Mouse (Mus musculus) embryonic facial prominence, embryonic 13.5 days (tissue): ENCODE measurements at regions not wholly inside any gene's neighbourhood (a gene's known extent, or its start where the extent isn't known, plus 50 kb on each side); places are given as distances from the start of the nearest gene placed in this dataset.

Experiments
- ATAC-seq: fragments of 200-750 bp; cut with Nextera tagmentation; 2 replicates; pipeline ENCODE4 v1.8.0; 2017; ENCODE audit warnings: low read depth; ENCODE audit not compliant: insufficient number of reproducible peaks, insufficient read depth, low FRiP score, low TSS enrichment
- H3K27ac ChIP-seq: fragments of 300-500 bp; sonication (generic); 2 replicates; pipeline ENCODE4 v1.5.1; 2015; ENCODE audit warnings: moderate library complexity, mild to moderate bottlenecking, inconsistent platforms
- H3K27me3 ChIP-seq: fragments of 300-500 bp; sonication (generic); 2 replicates; pipeline ENCODE4 v1.6.1; 2015; ENCODE audit warnings: mild to moderate bottlenecking, inconsistent platforms
- H3K36me3 ChIP-seq: fragments of 300-500 bp; sonication (generic); 2 replicates; pipeline ENCODE4 v1.6.1; 2015; ENCODE audit warnings: mild to moderate bottlenecking, inconsistent platforms
- H3K4me1 ChIP-seq: fragments of 300-500 bp; sonication (generic); 2 replicates; pipeline ENCODE4 v1.6.1; 2015; ENCODE audit warnings: inconsistent platforms
- H3K4me2 ChIP-seq: fragments of 300-500 bp; sonication (generic); 2 replicates; pipeline ENCODE4 v1.6.1; 2015; ENCODE audit warnings: moderate library complexity, mild to moderate bottlenecking, inconsistent platforms
- H3K4me3 ChIP-seq: fragments of 300-500 bp; sonication (generic); 2 replicates; pipeline ENCODE4 v1.5.1; 2015; ENCODE audit warnings: mild to moderate bottlenecking, inconsistent platforms
- H3K9ac ChIP-seq: fragments of 300-500 bp; sonication (generic); 2 replicates; pipeline ENCODE4 v1.6.1; 2015; ENCODE audit warnings: mild to moderate bottlenecking, inconsistent platforms
- H3K9me3 ChIP-seq: fragments of 300-500 bp; sonication (generic); 2 replicates; pipeline ENCODE4 v1.6.1; 2016; ENCODE audit warnings: inconsistent platforms
- WGBS: fragments of 180-500 bp; shearing (Covaris S2); methylation state at CpG from one replicate; pipeline ENCODE4 v1.1.7; 2015; ENCODE audit warnings: mixed read lengths; 5-methylcytosine and 5-hydroxymethylcytosine counted together

- Histone ChIP-seq H3K9ac (no peak overlapping the region), H3K4me3 (no peak overlapping the region), H3K4me2 (no peak overlapping the region), H3K9me3 (no peaks in the 10 kb centered on the region), H3K4me1 (no peaks in the 10 kb centered on the region), H3K36me3 (no peaks in the 10 kb centered on the region), H3K27me3 (no peaks in the 10 kb centered on the region), H3K27ac (no peak overlapping the region)
- ATAC-seq: no peak
Observed at GRCm38 (mm10) chr9:34334112-34334511, 151.6 kb upstream of the Kirrel3 start.

- no peaks in the 10 kb centered on the region for H3K27me3 ChIP-seq
- no peaks in the 10 kb centered on the region for H3K9me3 ChIP-seq
- no peaks in the 10 kb centered on the region for H3K4me1 ChIP-seq
- 78% methylated on average over 7 of the region's 7 CpGs for WGBS
- no peaks in the 10 kb centered on the region for H3K36me3 ChIP-seq
- no peak for ATAC-seq
- no peak overlapping the region for H3K4me3 ChIP-seq
- no peak overlapping the region for H3K9ac ChIP-seq
- H3K4me2 ChIP-seq: no peak overlapping the region
- H3K27ac ChIP-seq: no peak overlapping the region
Observed at GRCm38 (mm10) chr9:34334555-34335468, 150.9 kb upstream of the Kirrel3 start.

- Histone ChIP-seq H3K27ac (no peak overlapping the region), H3K4me3 (no peak overlapping the region), H3K27me3 (no peaks in the 10 kb centered on the region; the same call in 1 of the 2 replicates), H3K4me2 (no peak overlapping the region), H3K9me3 (no peaks in the 10 kb centered on the region), H3K9ac (no peak overlapping the region), H3K36me3 (no peaks in the 10 kb centered on the region), H3K4me1 (no peaks in the 10 kb centered on the region)
- WGBS: 75% methylated on average over 2 of the region's 2 CpGs
- ATAC-seq: no peak
Observed at GRCm38 (mm10) chr9:34348442-34348841, 137.3 kb upstream of the Kirrel3 start.

- H3K4me2 ChIP-seq: no peak overlapping the region
- no peaks in the 10 kb centered on the region for H3K9me3 ChIP-seq
- ATAC-seq: no peak
- H3K4me1 ChIP-seq: no peaks in the 10 kb centered on the region
- no peaks in the 10 kb centered on the region for H3K36me3 ChIP-seq
- H3K4me3 ChIP-seq: no peak overlapping the region
- H3K9ac ChIP-seq: no peak overlapping the region
- WGBS: 73% methylated on average over 3 of the region's 3 CpGs
- H3K27ac ChIP-seq: no peak overlapping the region
- H3K27me3 ChIP-seq: no peaks in the 10 kb centered on the region; the same call in 1 of the 2 replicates
Observed at GRCm38 (mm10) chr9:34349997-34350396, 135.7 kb upstream of the Kirrel3 start.

- no peak overlapping the region for H3K27ac ChIP-seq
- no peak overlapping the region for H3K9ac ChIP-seq
- no peaks in the 10 kb centered on the region for H3K4me1 ChIP-seq
- H3K4me2 ChIP-seq: no peak overlapping the region
- no peak overlapping the region for H3K4me3 ChIP-seq
- 67% methylated on average over 9 of the region's 9 CpGs for WGBS
- no peaks in the 10 kb centered on the region for H3K36me3 ChIP-seq
- no peak for ATAC-seq
- no peaks in the 10 kb centered on the region for H3K9me3 ChIP-seq
- no peaks in the 10 kb centered on the region; the same call in 1 of the 2 replicates for H3K27me3 ChIP-seq
Observed at GRCm38 (mm10) chr9:34353744-34354143, 131.9 kb upstream of the Kirrel3 start.

- 20% methylated on average over 6 of the region's 6 CpGs for WGBS
- Histone ChIP-seq H3K9ac (no peak overlapping the region), H3K27me3 (no peaks in the 10 kb centered on the region; the same call in 1 of the 2 replicates), H3K27ac (no peak overlapping the region), H3K4me2 (no peak overlapping the region), H3K9me3 (no peaks in the 10 kb centered on the region), H3K36me3 (no peaks in the 10 kb centered on the region), H3K4me3 (no peak overlapping the region), H3K4me1 (no peaks in the 10 kb centered on the region)
- no peak for ATAC-seq
Observed at GRCm38 (mm10) chr9:34354723-34355316, 130.9 kb upstream of the Kirrel3 start.

GRCm38 (mm10) chr9:34370686-34371398, 114.9 kb upstream of the Kirrel3 start:
- Histone ChIP-seq H3K4me3 (no peak overlapping the region), H3K36me3 (no peaks in the 10 kb centered on the region), H3K4me2 (no peak overlapping the region), H3K9me3 (no peaks in the 10 kb centered on the region), H3K9ac (no peak overlapping the region), H3K27me3 (no peaks in the 10 kb centered on the region), H3K4me1 (no peaks in the 10 kb centered on the region), H3K27ac (no peak overlapping the region)
- 79% methylated on average over 4 of the region's 4 CpGs for WGBS
- ATAC-seq: no peak

GRCm38 (mm10) chr9:34375187-34375586, 110.5 kb upstream of the Kirrel3 start:
- WGBS: 71% methylated on average over 1 of the region's 1 CpGs
- ATAC-seq: no peak

GRCm38 (mm10) chr9:34380008-34380407, 105.7 kb upstream of the Kirrel3 start:
- no peak overlapping the region for H3K27ac ChIP-seq
- H3K4me3 ChIP-seq: no peak overlapping the region
- H3K27me3 ChIP-seq: no peaks in the 10 kb centered on the region
- no peaks in the 10 kb centered on the region for H3K4me1 ChIP-seq
- H3K9ac ChIP-seq: no peak overlapping the region
- H3K9me3 ChIP-seq: no peaks in the 10 kb centered on the region
- WGBS: 78% methylated on average over 3 of the region's 3 CpGs
- no peak overlapping the region for H3K4me2 ChIP-seq
- no peak for ATAC-seq
- H3K36me3 ChIP-seq: no peaks in the 10 kb centered on the region

More at GRCm38 (mm10) chr9:34375187-34375586, 110.5 kb upstream of the Kirrel3 start:
- Histone ChIP-seq H3K27me3 (no peaks in the 10 kb centered on the region), H3K36me3 (no peaks in the 10 kb centered on the region), H3K27ac (no peak overlapping the region), H3K9ac (no peak overlapping the region), H3K4me3 (no peak overlapping the region), H3K4me1 (no peaks in the 10 kb centered on the region), H3K4me2 (no peak overlapping the region), H3K9me3 (no peaks in the 10 kb centered on the region)

- ATAC-seq: no peak
Observed at GRCm38 (mm10) chr9:34381601-34382000, 104.1 kb upstream of the Kirrel3 start.

GRCm38 (mm10) chr9:34382208-34382607, 103.5 kb upstream of the Kirrel3 start:
- ATAC-seq: no peak
- WGBS: 38% methylated on average over 1 of the region's 1 CpGs
- no peaks in the 10 kb centered on the region for H3K36me3 ChIP-seq
- no peaks in the 10 kb centered on the region for H3K4me1 ChIP-seq
- no peaks in the 10 kb centered on the region for H3K27me3 ChIP-seq
- H3K27ac ChIP-seq: no peak overlapping the region
- H3K4me2 ChIP-seq: no peak overlapping the region
- no peak overlapping the region for H3K4me3 ChIP-seq
- no peak overlapping the region for H3K9ac ChIP-seq
- no peaks in the 10 kb centered on the region for H3K9me3 ChIP-seq

More at GRCm38 (mm10) chr9:34381601-34382000, 104.1 kb upstream of the Kirrel3 start:
- no peaks in the 10 kb centered on the region for H3K27me3 ChIP-seq
- no peak overlapping the region for H3K4me2 ChIP-seq
- H3K9me3 ChIP-seq: no peaks in the 10 kb centered on the region
- no peak overlapping the region for H3K9ac ChIP-seq
- no peaks in the 10 kb centered on the region for H3K36me3 ChIP-seq
- 71% methylated on average over 3 of the region's 3 CpGs for WGBS
- H3K4me3 ChIP-seq: no peak overlapping the region
- no peak overlapping the region for H3K27ac ChIP-seq
- no peaks in the 10 kb centered on the region for H3K4me1 ChIP-seq
